Mouse (Mus musculus): ENCODE data around the gene Fbll1.
"Not testable (repeated sequence)": the region's sequence is repeated elsewhere in the genome, so short reads cannot be mapped to it uniquely, and the experiment has no call there.

Gene Fbll1

GRCm38 (mm10) chr11:35798874-35799273, at the start of gene Fbll1:
Gene Fbll1, minus strand, starts transcription at chr11:35798884.
- no peak for DNase-seq (ENCODE audit: low spot score)

GRCm38 (mm10) chr11:35844299-35844698, 45.6 kb upstream of the Fbll1 start:
- peak; percentile 61 for DNase-seq (ENCODE audit: low spot score)

- not testable (repeated sequence) for DNase-seq (ENCODE audit: low spot score)
Observed at GRCm38 (mm10) chr11:35842560-35842959, 43.9 kb upstream of the Fbll1 start.

- no peak for DNase-seq (ENCODE audit: low spot score)
Observed at GRCm38 (mm10) chr11:35841738-35842325, 43.1 kb upstream of the Fbll1 start.

GRCm38 (mm10) chr11:35840806-35841205, 42.1 kb upstream of the Fbll1 start:
- DNase-seq (ENCODE audit: low spot score): not testable (repeated sequence)

- no peak for DNase-seq (ENCODE audit: low spot score)
Observed at GRCm38 (mm10) chr11:35840282-35840681, 41.6 kb upstream of the Fbll1 start.

GRCm38 (mm10) chr11:35838345-35839338, 40.0 kb upstream of the Fbll1 start:
- DNase-seq (ENCODE audit: low spot score): peak; percentile 97

GRCm38 (mm10) chr11:35837156-35838126, 38.8 kb upstream of the Fbll1 start:
- peak; percentile 49 for DNase-seq (ENCODE audit: low spot score)

GRCm38 (mm10) chr11:35834022-35834760, 35.5 kb upstream of the Fbll1 start, which contains the start of gene Rars:
Gene Rars, minus strand, starts transcription at chr11:35834506.
- DNase-seq (ENCODE audit: low spot score): peak; percentile 99

GRCm38 (mm10) chr11:35833270-35833669, 34.6 kb upstream of the Fbll1 start:
- no peak for DNase-seq (ENCODE audit: low spot score)

GRCm38 (mm10) chr11:35832139-35832538, 33.5 kb upstream of the Fbll1 start:
- peak; percentile 85 for DNase-seq (ENCODE audit: low spot score)

GRCm38 (mm10) chr11:35827714-35828113, 29.0 kb upstream of the Fbll1 start:
- no peak for DNase-seq (ENCODE audit: low spot score)

- DNase-seq (ENCODE audit: low spot score): peak; percentile 88
Observed at GRCm38 (mm10) chr11:35816316-35816715, 17.6 kb upstream of the Fbll1 start.

GRCm38 (mm10) chr11:35811458-35811857, 12.8 kb upstream of the Fbll1 start:
- no peak for DNase-seq (ENCODE audit: low spot score)

GRCm38 (mm10) chr11:35801332-35801731, 2.6 kb upstream of the Fbll1 start:
- no peak for DNase-seq (ENCODE audit: low spot score)

GRCm38 (mm10) chr11:35798495-35798820, 226 bp downstream of the Fbll1 start:
- no peak for DNase-seq (ENCODE audit: low spot score)

- DNase-seq (ENCODE audit: low spot score): no peak
Observed at GRCm38 (mm10) chr11:35797751-35798494, 761 bp downstream of the Fbll1 start.

GRCm38 (mm10) chr11:35792800-35793199, 5.9 kb downstream of the Fbll1 start:
- not testable (repeated sequence) for DNase-seq (ENCODE audit: low spot score)

- DNase-seq (ENCODE audit: low spot score): no peak
Observed at GRCm38 (mm10) chr11:35788443-35788842, 10.2 kb downstream of the Fbll1 start.

- no peak for DNase-seq (ENCODE audit: low spot score)
Observed at GRCm38 (mm10) chr11:35784537-35784936, 14.1 kb downstream of the Fbll1 start.

- no peak for DNase-seq (ENCODE audit: low spot score)
Observed at GRCm38 (mm10) chr11:35784002-35784401, 14.7 kb downstream of the Fbll1 start.
